In the genomic region with DNA sequence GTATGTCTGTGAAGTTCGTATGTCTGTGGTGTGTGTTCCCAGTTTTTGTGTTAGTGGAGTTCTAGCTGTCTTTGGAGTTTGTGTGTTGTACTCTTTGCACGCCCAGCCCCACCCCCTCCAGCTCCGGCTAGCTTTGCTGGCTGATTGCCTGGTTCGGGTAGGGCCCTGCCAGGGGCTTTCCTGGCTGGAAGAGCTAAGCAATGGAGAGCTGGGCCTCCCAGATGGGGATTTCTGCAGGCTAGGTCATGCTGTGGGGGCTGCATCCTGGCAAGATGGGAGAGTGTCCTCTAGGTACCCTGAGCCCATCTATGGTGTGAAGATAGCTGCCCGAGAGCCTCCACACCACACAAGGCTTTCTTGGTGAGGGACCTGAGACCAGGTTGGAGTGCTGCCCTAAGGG, we compare ENCODE assay signal across 8 mouse cellular contexts. TPM values are rescaled to one million over a fixed set of nuclear protein-coding genes. Genes with fewer than 3 reads are reported as not detected.
DNase-seq lines count a peak whose midpoint lies in the region; ATAC-seq lines count a peak whose summit lies in the region.

No protein-coding gene starts in this region.

- DNase-seq in layer of hippocampus, postnatal 10 days (ENCODE audit: low spot score in 2 of 2) = peak; percentile 54 to 71
- no peak for DNase-seq in layer of hippocampus, adult 18-20 months (ENCODE audit: low spot score in 2 of 2)
- DNase-seq in lung, postnatal 36 days = peak; percentile 87
- no peak for DNase-seq in left cerebral cortex, adult 11 months (ENCODE audit: low spot score)
- no peak for DNase-seq in spleen, postnatal 4 days (ENCODE audit: low spot score in 2 of 2)

- 47% methylated on average over 5 of the region's 5 CpGs for WGBS in embryonic facial prominence, embryonic 12.5 days
- WGBS in heart, embryonic 13.5 days = 15% methylated on average over 5 of the region's 5 CpGs
- 33% methylated on average over 5 of the region's 5 CpGs for WGBS in kidney, embryonic 15.5 days

- H3K27me3 ChIP-seq in embryonic facial prominence, embryonic 12.5 days = no peaks in the 10 kb centered on the region
- no peaks in the 10 kb centered on the region for H3K27me3 ChIP-seq in heart, embryonic 13.5 days (replicated peaks)
- H3K27me3 ChIP-seq in kidney, embryonic 15.5 days = no peaks in the 10 kb centered on the region

- H3K4me2 ChIP-seq in embryonic facial prominence, embryonic 12.5 days (replicated peaks) = no peak overlapping the region
- peak overlapping the region; percentile 16; the same call in 1 of the 2 replicates for H3K4me2 ChIP-seq in heart, embryonic 13.5 days
- no peak overlapping the region for H3K4me2 ChIP-seq in kidney, embryonic 15.5 days

- no peaks in the 10 kb centered on the region for H3K36me3 ChIP-seq in embryonic facial prominence, embryonic 12.5 days
- H3K36me3 ChIP-seq in heart, embryonic 13.5 days = no peaks in the 10 kb centered on the region
- H3K36me3 ChIP-seq in kidney, embryonic 15.5 days = no peaks in the 10 kb centered on the region

- H3K4me3 ChIP-seq in embryonic facial prominence, embryonic 12.5 days = no peak overlapping the region
- H3K4me3 ChIP-seq in heart, embryonic 13.5 days = no peak overlapping the region
- H3K4me3 ChIP-seq in kidney, embryonic 15.5 days (replicated peaks) = no peak overlapping the region

- no peaks in the 10 kb centered on the region; the same call in 1 of the 2 replicates for H3K9me3 ChIP-seq in embryonic facial prominence, embryonic 12.5 days
- no peaks in the 10 kb centered on the region for H3K9me3 ChIP-seq in heart, embryonic 13.5 days
- no peaks in the 10 kb centered on the region for H3K9me3 ChIP-seq in kidney, embryonic 15.5 days (replicated peaks)

- peaks cover 28% of the 10 kb centered on the region for H3K4me1 ChIP-seq in embryonic facial prominence, embryonic 12.5 days
- H3K4me1 ChIP-seq in heart, embryonic 13.5 days = peaks cover 44% of the 10 kb centered on the region
- peaks cover 29% of the 10 kb centered on the region for H3K4me1 ChIP-seq in kidney, embryonic 15.5 days

- no peak overlapping the region for H3K9ac ChIP-seq in embryonic facial prominence, embryonic 12.5 days
- peak overlapping the region; percentile 60 for H3K9ac ChIP-seq in heart, embryonic 13.5 days
- H3K9ac ChIP-seq in kidney, embryonic 15.5 days = no peak overlapping the region

- H3K27ac ChIP-seq in embryonic facial prominence, embryonic 12.5 days = peak overlapping the region; percentile 47
- H3K27ac ChIP-seq in heart, embryonic 13.5 days (replicated peaks) = peak overlapping the region; percentile 91
- H3K27ac ChIP-seq in kidney, embryonic 15.5 days = peak overlapping the region; percentile 86

- 0 out of 2 replicates have a peak, but pooled peaks have one; percentile 18 for ATAC-seq in embryonic facial prominence, embryonic 12.5 days (ENCODE audit: insufficient number of reproducible peaks, insufficient read depth, low FRiP score, low TSS enrichment)
- peak; percentile 53; the same call in 1 of the 2 replicates for ATAC-seq in heart, embryonic 13.5 days (ENCODE audit: extremely low read depth, insufficient number of reproducible peaks, low FRiP score, low TSS enrichment)
- peak; percentile 56 for ATAC-seq in kidney, embryonic 15.5 days (replicated peaks; ENCODE audit: low FRiP score)

RNA-seq across cellular contexts. Expression of a gene that starts 28.4 kb away (rescaled TPM):
- 10 to 100 TPM; 21.7 to 22.2 TPM for total RNA-seq in layer of hippocampus, postnatal 10 days (2021)
- 10 to 100 TPM; 17.0 to 20.1 TPM for total RNA-seq in layer of hippocampus, adult 18-20 months (2021)
- polyA plus RNA-seq in embryonic facial prominence, embryonic 12.5 days (2016; fragmentation: Nextera tagmentation; extraction: Ambion mirVana) = 13.0 and 15.8 TPM in 2 replicates
- polyA plus RNA-seq in heart, embryonic 13.5 days (2015; fragmentation: Nextera tagmentation; extraction: Ambion mirVana) = 17.2 and 17.6 TPM in 2 replicates
- polyA plus RNA-seq in kidney, embryonic 15.5 days (2015; fragmentation: Nextera tagmentation; extraction: Ambion mirVana) = 17.5 and 18.5 TPM in 2 replicates

Comparison
In these comparisons a context has a peak if more than half of its experiments do, and no peak if none do; other contexts are left out.
1. DNase-seq: peak in layer of hippocampus, postnatal 10 days (2 of 2) and lung, postnatal 36 days (single experiment); none in layer of hippocampus, adult 18-20 months (0 of 2), left cerebral cortex, adult 11 months (single experiment) and spleen, postnatal 4 days (0 of 2).
2. Peak in every context shown above with its lines, with median percentiles within 50 percentile points of each other: ATAC-seq and H3K27ac ChIP-seq.